Mouse (Mus musculus) cerebellum, postnatal 10 days (tissue): ENCODE data around the gene Klf7.

Experiments
- DNase-seq, 2 experiments: peaks; one replicate each; pipeline ENCODE4 v3.0.0; 2021; ENCODE audit warnings: mixed read lengths in 2 of 2

Klf7 gene

DNA sequence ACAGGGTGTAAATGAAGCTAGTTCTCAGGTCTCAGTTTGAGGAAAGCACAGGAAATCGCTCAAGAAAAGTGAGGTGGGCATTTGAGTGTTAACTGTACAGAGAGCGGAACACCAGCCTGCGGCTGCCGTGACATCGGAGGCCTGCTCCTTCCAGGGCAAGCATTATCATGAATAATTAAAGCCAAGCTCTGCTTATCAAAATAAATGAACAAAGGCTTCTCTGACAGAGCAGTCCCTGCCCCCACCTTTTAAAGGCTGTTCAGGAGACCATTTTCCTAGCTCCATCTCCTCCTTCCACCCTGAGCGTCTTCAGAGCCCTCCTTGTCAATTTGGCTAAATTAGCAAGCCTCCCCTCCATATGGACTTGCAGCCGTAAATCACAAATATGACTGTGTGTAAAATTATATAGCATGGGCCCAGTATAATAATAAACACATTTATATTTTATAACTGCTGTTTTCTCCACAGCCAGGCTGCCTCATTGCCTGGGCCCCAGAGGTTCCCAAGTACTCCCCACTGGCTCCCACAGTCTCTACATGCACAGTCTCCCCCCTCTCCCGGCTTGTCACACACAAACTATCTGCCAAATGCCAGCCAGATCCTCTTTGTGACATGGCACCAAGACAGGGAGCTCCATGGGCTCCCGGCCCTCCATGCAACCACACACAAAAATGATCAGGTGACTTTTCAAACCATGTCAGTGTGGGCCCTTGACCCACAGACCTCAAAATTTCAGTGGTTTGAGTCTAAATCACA, 61.2 kb downstream of the Klf7 start:
- peak; percentile 38 for DNase-seq

DNA sequence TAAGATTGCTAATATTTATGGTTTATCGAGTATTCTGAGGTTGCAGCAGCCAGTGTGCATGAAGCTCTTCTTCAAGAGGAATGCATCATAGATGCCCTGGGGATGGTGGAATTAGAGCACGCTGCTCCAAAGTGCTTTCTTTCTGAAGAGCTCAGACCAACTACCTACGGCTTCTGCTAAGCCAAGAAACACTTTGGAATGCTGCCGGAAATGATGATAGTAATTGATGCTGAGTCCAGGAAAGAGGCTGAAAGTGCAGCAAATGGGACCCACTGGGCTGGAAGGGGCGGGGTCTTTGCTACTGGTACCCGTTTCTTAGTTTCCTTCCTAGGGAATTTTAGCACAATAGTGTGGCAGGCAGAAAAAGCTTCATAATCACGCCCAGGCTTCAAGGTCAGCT, 62.0 kb downstream of the Klf7 start:
- DNase-seq: peak; percentile 36 to 52

DNA sequence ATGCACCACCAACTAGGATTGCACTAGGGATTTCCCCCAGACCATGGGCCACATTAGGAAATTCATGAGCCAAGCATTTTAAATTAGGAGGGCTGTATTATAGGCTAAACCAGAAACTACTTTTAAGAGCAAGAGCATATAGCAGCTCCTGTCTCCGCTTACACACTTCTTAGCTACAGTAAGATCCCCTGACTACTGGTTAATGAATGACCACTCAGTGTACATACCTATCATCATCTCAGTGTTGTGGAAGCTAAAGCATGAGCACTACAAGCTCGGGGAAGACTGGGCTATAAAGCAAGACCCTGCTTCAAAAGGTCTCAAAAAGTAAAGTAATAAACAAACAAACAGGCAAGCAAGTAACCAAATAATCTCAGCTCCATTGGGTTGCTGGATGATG, 65.5 kb downstream of the Klf7 start:
- DNase-seq: no peak

DNA sequence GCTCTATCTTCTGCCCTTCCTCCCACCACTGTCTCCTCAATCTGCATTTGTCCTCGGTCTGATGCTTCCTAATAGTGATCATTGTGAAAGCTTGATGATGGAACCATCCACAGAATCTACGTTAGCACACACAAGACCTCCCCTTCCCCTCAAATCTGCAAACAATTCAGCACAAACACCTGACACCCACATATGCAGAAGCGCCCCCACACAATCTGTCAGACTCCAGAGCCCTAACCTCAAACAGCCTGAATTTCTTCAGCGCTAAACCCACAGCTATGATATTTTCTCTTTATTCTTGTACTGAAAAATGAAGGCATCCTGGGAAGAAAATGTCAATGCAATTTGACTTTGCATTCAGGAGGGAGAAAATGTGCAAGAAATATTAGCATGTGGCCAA, 66.1 kb downstream of the Klf7 start:
- DNase-seq: no peak

DNA sequence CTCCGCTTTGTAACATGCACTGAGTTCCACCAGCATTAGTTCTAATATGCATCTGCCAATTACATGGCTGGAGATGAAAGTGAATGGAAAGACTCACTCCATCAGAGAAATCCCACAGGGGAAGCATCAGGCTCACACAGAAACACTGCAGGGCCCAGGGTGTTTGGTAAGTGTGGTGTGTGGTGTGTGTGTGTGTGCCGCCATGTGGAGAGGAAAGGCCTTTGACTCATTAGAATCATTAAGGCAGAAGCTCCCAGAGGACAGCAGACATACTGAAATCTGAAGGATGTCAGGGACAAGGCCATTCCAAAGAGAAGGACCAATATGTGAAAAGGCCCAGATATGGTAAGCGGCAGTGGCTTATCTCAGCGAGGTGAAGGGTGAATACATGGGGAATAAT, 66.9 kb downstream of the Klf7 start:
- DNase-seq: no peak

DNA sequence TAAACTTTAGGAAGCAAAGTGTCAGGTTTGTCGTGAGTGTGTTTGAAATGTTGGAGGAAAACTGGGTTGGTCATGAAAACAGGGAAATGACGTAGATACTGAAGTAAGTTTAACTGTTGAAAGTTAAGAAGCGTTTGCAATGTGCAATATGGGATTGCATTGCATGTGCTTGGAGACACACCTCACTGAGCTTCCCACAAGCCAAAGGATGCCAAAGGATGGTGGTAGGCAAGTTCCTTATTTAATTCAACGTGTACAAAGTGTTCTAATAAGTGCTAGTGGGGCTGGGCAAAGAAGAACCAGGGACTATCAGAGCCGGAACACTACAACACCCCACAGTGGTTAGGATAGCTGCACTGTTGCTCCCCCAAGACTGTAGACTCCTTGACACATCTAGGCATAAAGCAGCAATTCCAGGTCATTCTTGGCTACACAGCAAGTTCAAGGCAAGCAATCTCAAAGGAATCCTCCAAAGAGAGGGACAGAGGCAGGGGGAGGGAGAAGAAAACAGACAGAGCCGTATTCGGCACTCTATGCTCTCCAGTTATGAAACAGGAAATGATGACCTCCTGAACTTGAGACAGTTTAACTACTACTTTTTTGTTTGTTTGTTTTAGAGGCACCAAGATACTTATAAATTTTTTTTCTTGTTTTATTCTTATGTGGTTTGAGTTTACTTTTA, 69.9 kb downstream of the Klf7 start:
- no peak for DNase-seq

DNA sequence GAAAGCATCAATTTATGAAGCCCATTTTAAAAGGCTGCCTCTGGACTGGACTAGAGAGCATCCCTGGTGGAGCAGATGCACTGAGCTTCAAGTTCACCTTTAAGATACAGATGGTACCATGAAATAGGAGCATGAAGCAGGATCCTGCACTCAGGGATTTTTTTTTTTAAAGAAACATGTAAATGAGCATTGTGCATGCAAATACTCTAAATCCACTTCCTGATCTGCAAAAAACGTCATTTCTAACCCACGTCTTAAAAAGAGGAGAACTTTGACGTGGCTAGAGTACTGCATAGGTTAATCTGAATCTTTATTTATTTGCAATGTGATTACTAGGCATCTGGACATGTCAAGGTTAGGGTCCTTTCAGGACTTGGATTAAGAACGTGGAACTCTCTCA, 73.5 kb downstream of the Klf7 start:
- DNase-seq: no peak

DNA sequence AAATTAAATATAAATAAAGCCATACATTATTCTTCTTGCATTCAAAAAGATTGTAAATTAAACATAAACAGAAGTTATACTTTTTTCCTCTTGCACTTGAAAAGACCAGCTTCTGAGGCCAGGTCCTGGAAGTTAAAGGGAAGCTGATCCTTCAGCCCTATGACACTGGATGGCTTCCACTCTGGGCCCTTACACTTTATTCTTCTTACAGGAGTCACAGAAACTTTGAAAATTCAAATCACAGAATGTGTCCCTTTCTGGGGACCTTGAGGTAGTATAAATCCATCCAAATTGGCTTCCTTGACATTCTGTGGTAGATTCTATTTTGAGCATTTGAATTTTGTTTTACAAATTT, 75.3 kb downstream of the Klf7 start:
- DNase-seq: no peak

DNA sequence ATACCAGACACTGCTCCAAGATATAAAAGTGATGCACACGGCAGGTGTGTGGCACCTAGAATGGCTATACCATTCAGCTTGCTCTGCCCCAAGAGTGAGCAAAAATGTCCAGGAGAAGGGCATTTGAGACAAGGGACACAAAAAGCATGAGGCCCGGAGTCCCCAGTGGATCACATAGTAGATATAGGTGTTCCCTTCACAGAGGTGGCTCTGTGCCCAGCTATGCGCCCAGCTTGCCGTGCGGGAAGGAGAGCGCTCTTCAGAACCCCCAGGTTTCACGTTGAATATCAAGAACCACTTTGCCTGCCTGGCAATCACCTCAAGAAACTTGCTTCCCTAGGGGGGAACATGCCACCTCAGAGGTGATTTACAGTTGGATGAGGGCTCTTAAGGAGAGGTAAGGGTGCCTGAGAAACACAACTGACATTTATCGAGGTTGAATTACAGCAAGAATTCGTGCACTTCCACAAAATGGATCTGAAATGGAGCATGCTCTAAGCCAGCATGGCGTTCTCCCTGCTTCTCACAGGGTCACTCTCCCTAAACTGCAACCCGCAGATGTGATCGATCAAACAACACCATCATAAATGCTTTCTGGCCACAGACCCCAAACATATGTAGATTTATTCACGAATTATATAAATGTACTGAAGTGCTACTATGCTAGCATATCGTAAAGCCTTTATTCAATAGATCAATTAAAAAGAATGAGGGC, 75.8 kb downstream of the Klf7 start:
- no peak for DNase-seq

DNA sequence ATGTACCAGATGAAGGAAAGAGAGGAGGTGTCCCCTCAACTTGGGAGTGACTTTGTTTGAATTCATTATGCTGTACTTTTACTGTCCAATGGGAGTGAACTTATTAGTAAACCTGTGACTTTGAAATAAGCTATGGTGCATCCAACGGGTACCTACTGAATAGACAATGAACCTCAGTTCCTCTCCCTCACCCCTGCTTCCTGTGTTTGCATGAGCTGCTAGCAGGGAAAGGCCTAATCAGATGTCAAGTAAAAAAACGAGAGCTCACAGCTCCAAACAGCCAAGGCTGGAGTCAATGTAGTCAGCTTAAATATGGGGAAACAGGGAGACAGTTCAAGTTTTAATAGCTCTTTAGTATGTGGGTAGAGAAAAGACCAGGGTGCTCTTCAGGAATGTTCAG, 77.5 kb downstream of the Klf7 start:
- no peak for DNase-seq

DNA sequence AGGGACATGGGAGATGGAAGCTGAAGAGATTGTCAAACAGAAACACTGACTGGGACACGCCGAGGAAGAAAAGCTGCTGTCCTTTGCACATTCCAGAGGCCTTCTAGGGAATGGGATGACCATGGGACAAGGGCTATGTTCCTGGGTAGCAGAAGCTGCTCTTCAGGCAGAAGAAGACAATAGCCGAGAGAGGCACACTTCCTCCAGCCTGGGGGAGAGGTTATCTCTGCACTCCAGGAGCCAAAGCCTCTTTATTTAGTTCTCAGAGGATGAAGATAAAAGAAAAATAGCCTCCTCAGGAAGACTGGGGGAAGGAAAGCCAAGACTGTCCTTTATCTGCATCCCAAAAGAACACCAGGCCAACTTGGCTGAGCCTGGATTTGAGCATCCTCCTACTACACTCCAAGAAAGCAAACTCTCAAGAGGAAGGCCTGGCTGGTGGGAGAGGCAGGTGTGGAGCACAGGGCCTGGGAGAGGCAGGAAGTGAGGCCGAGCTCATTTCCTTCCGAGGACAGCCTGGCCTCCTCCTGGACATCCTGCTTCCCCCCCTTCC, 81.2 kb downstream of the Klf7 start:
- no peak for DNase-seq

DNA sequence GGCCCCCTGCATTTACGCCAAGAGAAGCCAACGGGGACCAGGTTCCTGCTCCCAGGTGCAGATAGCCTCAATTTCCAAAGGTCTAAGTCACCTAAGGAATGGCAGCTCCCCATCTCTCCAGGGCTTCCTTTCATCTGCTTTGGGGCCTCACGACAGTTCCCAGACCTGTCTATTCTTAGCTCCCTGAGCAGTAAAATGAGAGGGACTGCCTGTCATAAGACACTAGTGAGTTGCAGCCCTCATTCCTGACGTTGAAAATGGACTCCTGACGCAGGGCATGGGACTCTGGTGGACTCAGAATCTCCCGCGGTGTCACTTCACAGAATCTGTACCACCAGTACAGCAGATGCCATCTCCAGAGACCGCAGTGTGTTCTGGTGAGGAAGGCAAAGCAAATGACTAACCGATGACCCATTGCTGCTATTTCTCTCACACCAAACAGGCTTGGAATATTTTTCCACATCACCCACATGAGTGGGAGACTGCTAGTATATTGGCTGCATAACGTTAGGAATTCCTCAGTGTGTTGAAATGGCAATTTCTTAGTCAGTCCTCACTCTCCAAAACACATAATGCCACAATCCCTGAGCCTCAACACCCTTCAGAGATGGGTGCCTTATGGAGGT, 81.9 kb downstream of the Klf7 start:
- DNase-seq: no peak

DNA sequence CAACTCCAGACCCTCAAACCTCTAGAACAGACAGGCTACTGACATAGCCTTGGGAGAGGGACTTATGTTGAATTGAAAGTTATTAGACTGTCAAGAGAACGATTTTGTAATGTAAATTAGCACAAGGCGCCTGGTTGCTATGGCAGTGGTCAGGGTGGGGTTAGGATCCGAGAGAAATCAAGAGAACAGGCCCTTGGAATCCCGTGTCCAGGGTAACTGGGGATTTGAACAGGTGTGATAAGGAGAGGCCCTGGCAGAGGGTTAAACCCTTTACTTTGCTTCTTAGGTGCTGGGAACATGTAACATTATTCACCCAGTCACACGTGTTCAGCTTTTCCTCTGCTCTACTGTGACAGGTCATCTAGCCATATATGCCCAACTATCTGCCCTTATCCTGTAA, 83.7 kb downstream of the Klf7 start:
- DNase-seq: no peak

DNA sequence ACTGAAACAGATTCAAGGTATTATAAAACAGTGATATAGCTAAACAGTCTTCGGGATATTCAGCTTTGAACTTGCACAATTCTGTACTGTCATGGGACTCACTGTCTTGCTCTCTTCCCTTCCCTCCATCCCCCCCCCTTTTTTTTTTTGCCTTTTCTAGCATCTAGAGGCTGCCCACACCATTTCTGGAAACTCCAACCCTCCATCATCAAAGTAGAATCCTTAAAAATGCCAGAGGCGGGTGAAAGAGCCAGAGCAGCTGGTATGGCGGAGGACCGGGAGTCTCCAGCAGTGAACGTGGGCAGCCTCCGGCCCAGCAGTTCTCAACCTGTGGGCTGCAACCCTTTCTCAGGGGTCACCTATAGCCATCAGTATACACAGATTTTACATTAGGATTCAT, 84.3 kb downstream of the Klf7 start:
- DNase-seq: no peak

DNA sequence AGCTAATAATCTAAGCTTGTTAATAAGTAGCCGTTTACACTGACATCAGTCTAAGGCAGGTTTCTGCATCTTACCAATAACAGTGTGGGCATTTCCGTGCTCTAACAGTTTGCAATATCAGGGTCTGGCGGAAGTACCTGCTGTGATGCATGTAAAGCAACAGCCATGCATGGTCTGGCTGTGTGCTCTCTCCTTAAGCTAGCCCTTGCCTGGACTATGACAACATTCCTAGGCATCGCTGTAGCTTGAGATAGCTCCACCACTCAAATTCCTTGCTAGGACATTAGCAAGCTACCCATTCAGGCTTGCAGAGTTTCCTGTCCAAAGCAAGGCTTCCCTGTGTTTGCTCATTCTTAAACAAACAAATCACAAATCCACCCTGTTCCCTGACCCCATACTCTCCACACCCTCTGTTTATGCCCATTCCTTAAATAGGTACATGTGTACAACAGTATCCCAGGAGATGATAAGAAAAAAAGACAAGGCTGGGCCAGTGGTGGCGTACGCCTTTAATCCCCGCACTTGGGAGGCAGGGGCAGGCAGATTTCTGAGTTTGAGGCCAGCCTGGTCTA, 85.1 kb downstream of the Klf7 start:
- DNase-seq: no peak

DNA sequence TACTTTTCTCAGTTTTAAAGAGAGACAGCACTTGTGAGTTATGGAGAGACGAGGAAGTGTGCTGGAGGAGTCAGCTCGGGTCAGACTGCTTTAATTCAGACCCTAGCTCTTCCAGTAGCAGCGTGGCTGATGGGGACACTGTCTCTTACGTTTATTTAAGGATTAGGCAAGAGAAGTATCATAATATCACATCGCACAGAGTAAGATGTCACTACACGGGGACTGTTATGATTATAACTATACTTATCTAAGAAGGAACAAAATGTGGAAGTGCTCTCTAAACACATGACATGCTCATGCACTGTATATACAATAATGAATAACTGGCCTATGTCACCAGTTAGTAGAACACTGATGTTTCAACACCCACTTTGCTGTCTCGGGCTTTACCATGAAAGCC, 86.3 kb downstream of the Klf7 start:
- DNase-seq: no peak

DNA sequence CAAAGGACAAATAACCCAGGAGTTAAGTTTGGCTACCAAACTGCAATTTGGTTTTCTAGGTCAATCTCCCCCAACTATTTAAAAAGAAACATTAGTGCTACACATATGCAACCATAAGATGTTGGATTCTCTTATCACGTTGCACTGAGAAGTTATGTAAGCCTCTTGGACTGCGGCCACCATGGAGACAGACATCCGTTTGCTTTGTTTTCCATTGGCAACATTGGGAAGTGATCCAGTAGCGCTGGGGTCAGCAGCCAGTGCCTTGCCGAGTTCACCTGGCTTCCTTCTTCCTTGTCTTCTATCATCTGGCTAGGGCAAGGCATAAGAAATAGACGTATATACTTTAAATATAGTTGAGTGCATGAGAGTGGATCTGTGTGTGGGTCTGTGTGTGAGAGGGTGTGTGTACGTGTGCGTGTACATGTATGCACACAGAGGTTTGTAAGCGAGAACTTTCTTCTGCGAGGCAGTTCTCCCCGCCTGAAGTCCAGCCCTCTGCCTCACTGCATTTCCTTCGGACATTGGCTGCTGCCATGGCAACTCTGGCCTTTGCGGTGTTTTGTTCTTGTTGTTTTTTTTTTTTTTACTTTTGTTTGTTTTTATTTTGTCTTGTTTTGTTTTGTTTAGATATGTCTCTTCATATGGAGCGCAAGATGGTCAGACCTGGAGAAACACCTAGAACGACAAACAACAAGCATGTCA, 86.8 kb downstream of the Klf7 start:
- peak in 1 of 2 experiments; percentile 22 for DNase-seq

DNA sequence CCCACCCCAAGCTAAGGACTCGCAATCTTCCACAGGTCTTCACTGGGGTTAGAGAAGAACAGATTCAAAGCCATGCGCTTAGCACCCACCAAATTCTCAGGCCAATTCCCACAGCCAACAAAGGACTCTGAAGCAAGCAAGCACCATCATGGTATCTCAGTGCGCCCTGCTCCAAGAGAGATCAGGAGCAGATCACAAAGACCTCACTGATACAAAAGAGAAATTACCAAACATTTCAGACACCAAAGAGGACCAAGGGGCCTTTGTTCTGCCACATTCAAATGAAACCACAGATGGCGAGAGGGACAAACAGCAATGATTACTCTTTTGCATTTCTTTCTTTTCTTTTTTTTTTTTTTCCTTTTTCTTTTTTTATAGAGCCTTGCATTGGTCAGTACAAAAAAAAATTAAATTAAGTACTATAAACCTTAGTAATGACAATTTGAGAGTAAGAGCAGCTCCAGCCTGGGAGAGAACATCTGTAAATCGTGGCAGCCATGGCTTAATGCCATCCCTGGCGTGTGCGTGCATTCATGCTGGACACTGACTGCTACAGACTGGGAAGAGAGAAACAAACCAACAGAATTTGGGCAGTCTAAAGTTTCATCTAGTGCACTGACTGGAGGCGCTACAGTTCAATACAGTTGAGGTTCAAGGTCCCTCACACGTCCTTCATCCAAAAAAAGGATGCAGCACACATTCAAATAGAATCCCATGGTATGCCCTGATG, 89.4 kb downstream of the Klf7 start:
- DNase-seq: peak in 1 of 2 experiments; percentile 29

DNA sequence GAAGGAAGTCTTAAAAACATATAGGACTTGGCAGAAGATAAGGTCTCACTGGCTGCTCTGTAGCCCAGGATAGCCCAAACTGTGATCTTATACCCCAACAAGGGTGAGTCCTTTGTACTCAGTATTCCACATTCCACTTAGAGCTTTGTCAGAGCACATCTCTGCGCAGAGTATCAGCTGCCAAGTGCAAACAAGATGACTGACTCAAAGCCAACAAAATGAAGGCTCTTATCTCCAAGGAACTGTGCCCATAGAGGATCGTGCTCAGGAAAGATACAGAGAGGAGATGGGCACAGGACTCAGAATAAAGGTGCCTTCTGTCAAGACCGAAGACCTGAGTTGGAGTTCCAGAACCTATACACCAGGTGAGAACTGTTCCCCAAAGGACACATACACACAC, 100.1 kb downstream of the Klf7 start:
- no peak for DNase-seq

DNA sequence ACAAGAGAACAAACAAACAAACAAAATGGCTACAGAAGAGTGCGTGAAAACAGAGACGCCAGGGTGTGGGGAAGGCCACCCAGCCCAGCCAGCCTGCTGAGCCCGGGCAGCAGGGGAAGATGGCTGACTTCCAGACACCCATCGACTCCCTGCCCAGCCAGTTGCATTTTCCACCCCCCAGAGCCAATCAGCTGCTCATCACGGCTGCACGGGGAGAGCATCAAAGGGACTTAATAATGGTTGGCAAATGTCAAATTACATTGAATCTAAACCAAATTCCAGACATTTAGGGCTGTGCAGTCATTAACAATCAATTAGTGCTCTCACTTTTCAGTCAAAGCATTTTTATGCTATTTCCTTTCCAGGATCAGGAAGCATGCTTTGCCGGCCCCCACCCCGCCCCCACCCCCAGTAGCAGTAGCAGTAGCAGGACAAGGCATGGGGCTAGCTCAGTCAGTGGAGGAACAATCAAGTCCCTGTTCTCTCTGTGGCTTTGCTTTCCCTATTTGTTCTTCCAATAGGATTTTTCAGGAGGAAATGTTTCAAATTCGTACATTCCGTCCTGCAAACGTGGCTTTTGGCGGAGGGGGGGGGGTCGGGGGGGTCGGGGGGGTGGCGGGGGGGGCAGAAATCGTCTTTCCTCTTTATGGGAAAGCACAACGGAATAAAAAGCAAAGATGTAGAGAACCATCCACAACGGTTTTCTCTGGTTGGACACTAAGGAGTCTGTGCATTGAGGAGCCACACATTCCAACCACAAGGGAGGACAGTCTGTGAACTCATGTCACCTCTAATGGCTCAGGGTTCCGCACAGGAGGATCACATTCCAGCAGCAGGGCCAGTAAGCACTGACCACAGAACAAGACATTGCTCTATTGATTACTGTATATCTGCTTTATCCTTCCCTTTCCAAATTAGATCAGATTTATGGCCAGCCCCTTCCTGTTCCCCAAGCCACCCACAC, 101.1 kb downstream of the Klf7 start:
- DNase-seq: peak in 1 of 2 experiments; percentile 58
